Mouse (Mus musculus) kidney, embryonic 16.5 days (tissue): ENCODE data around the gene Epn1. TPM values are rescaled to one million over a fixed set of nuclear protein-coding genes. Genes with fewer than 3 reads are reported as not detected.

ENCODE experiments used
- ATAC-seq: fragments of 200-750 bp; cut with Nextera tagmentation; 2 replicates; pipeline ENCODE4 v1.8.0; 2017; ENCODE audit warnings: moderate TSS enrichment; ENCODE audit not compliant: low FRiP score, low TSS enrichment
- H3K27ac ChIP-seq: fragments of 300-500 bp; sonication (generic); 2 replicates; pipeline ENCODE4 v1.5.1; 2014; ENCODE audit warnings: low read length
- H3K27me3 ChIP-seq: fragments of 300-500 bp; sonication (generic); 2 replicates; pipeline ENCODE4 v1.6.1; 2014; ENCODE audit warnings: low read length, control low read depth, mixed read lengths; ENCODE audit not compliant: insufficient read depth
- H3K36me3 ChIP-seq: fragments of 300-500 bp; sonication (generic); 2 replicates; pipeline ENCODE4 v1.6.1; 2014; ENCODE audit warnings: low read length, control low read depth, mixed read lengths; ENCODE audit not compliant: insufficient read depth
- H3K4me1 ChIP-seq: fragments of 300-500 bp; sonication (generic); 2 replicates; pipeline ENCODE4 v1.6.1; 2014; ENCODE audit warnings: low read length, control low read depth, mixed read lengths; ENCODE audit not compliant: insufficient read depth
- H3K4me2 ChIP-seq: fragments of 300-500 bp; sonication (generic); replicated peaks from 2 replicates; pipeline ENCODE4 v1.6.1; 2014; ENCODE audit warnings: low read depth, low read length
- H3K4me3 ChIP-seq: fragments of 300-500 bp; sonication (generic); 2 replicates; pipeline ENCODE4 v1.5.1; 2014; ENCODE audit warnings: mild to moderate bottlenecking, low read length
- H3K9ac ChIP-seq: fragments of 300-500 bp; sonication (generic); replicated peaks from 2 replicates; pipeline ENCODE4 v1.6.1; 2014; ENCODE audit warnings: low read length
- H3K9me3 ChIP-seq: fragments of 300-500 bp; sonication (generic); 2 replicates; pipeline ENCODE4 v1.6.1; 2016; ENCODE audit warnings: low read length, control low read depth
- WGBS: fragments of 180-500 bp; shearing (Covaris S2); extraction: QIAGEN DNeasy Blood & Tissue Kit; methylation state at CpG from one replicate; pipeline ENCODE4 v1.1.7; 2014; 5-methylcytosine and 5-hydroxymethylcytosine counted together
- polyA plus RNA-seq: library from polyadenylated mRNA; unstranded; fragments of >200 nt; fragmentation: Nextera tagmentation; extraction: Ambion mirVana; gene quantifications from 2 replicates; pipeline ENCODE4 v1.2.1, GENCODE M21; 2015

Epn1 gene
- polyA plus RNA-seq, 1 experiment from 2014 or later = 66.6 TPM

GRCm38 (mm10) chr7:5087886-5088285, 7.9 kb downstream of the Epn1 start:
- WGBS = 75% methylated on average over 4 of the region's 4 CpGs
- Histone ChIP-seq H3K36me3 (peaks cover 52% of the 10 kb centered on the region), H3K27me3 (no peaks in the 10 kb centered on the region), H3K4me3 (no peak overlapping the region), H3K27ac (no peak overlapping the region), H3K9ac (no peak overlapping the region), H3K9me3 (no peaks in the 10 kb centered on the region), H3K4me2 (no peak overlapping the region), H3K4me1 (0 out of 2 replicates have a peak, but pooled peaks cover 4% of the 10 kb centered on the region)
- ATAC-seq = no peak

DNA sequence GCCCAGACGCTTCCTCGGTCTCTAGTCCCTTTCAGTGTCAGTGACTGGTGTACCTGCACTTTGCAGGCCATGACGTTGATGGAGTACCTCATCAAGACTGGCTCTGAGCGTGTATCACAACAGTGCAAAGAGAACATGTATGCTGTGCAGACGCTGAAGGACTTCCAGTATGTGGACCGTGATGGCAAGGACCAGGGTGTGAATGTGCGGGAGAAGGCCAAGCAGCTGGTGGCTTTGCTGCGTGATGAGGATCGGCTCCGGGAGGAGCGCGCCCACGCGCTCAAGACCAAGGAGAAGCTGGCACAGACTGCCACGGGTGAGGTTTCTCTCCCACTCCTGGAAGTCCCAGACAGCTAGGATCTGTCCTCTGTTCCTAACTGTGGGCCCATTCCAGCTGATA, 9.8 kb downstream of the Epn1 start:
- Histone ChIP-seq H3K4me3 (no peak overlapping the region), H3K27ac (no peak overlapping the region), H3K36me3 (peaks cover 54% of the 10 kb centered on the region), H3K9ac (no peak overlapping the region), H3K4me2 (no peak overlapping the region), H3K9me3 (no peaks in the 10 kb centered on the region), H3K4me1 (0 out of 2 replicates have a peak, but pooled peaks cover 4% of the 10 kb centered on the region), H3K27me3 (no peaks in the 10 kb centered on the region)
- WGBS = 92% methylated on average over 15 of the region's 15 CpGs
- no peak for ATAC-seq

- WGBS = 94% methylated on average over 15 of the region's 15 CpGs
- no peak overlapping the region for H3K4me2 ChIP-seq
- no peak overlapping the region for H3K4me3 ChIP-seq
- no peaks in the 10 kb centered on the region for H3K9me3 ChIP-seq
- no peaks in the 10 kb centered on the region for H3K27me3 ChIP-seq
- no peak overlapping the region for H3K9ac ChIP-seq
- ATAC-seq = no peak
- H3K4me1 ChIP-seq = 0 out of 2 replicates have a peak, but pooled peaks cover 4% of the 10 kb centered on the region
- no peak overlapping the region for H3K27ac ChIP-seq
- peaks cover 56% of the 10 kb centered on the region for H3K36me3 ChIP-seq
Observed at GRCm38 (mm10) chr7:5091008-5091728, 11.1 kb downstream of the Epn1 start.

DNA sequence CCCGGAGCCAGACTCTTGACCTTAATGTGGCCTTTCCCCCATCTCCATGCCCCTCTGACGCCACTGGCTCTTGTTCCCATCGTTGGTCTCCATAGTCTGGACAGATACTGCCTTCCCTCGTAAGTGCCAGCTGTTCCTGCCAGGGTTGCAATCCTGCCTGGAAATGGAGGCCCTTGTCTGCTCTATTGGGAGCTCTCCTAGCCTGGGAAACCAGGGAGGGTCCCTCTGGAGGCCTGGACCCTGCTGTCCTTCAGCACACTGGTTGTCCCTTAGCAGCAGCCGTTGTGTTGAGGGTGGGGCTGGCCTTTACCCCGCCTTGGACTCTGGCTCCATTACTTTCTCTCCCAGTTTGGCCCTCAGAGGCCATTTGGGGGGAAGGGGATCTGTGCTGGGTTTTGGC, 12.3 kb downstream of the Epn1 start:
- no peak overlapping the region for H3K4me2 ChIP-seq
- H3K9ac ChIP-seq = no peak overlapping the region
- no peaks in the 10 kb centered on the region for H3K4me1 ChIP-seq
- WGBS = 82% methylated on average over 6 of the region's 6 CpGs
- peaks cover 66% of the 10 kb centered on the region for H3K36me3 ChIP-seq
- no peak overlapping the region for H3K4me3 ChIP-seq
- H3K9me3 ChIP-seq = no peaks in the 10 kb centered on the region
- no peak overlapping the region for H3K27ac ChIP-seq
- no peaks in the 10 kb centered on the region for H3K27me3 ChIP-seq
- no peak for ATAC-seq

- H3K4me1 ChIP-seq = no peaks in the 10 kb centered on the region
- H3K36me3 ChIP-seq = peaks cover 72% of the 10 kb centered on the region
Observed at GRCm38 (mm10) chr7:5092831-5093510, 12.9 kb downstream of the Epn1 start.

DNA sequence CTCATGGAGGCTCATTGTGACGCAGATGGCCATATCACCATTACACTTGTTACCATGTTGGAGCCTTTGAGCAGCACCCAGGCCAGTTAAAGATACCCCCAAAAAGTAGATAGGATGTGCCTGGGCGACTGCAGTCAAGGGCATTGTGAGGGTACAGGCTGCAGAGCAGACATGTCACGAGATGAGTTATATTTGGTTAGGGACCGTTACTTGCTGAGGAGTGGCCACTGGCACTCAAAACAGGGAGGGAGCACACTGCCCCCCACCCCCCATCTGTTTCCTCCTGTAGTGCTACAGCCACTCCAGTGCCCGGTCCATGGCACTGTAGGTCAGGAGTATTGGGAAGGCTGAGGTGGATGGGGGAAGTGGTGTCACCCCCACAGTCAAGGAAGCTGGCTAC, 18.7 kb downstream of the Epn1 start:
- Histone ChIP-seq H3K4me2 (no peak overlapping the region), H3K9me3 (no peaks in the 10 kb centered on the region), H3K4me3 (no peak overlapping the region), H3K4me1 (no peaks in the 10 kb centered on the region), H3K36me3 (peaks cover 48% of the 10 kb centered on the region), H3K9ac (no peak overlapping the region), H3K27ac (no peak overlapping the region), H3K27me3 (no peaks in the 10 kb centered on the region)
- ATAC-seq = no peak
- WGBS = 89% methylated on average over 5 of the region's 5 CpGs

More at GRCm38 (mm10) chr7:5092831-5093510, 12.9 kb downstream of the Epn1 start:
- Histone ChIP-seq H3K9ac (no peak overlapping the region), H3K4me3 (no peak overlapping the region), H3K27ac (no peak overlapping the region), H3K9me3 (no peaks in the 10 kb centered on the region), H3K27me3 (no peaks in the 10 kb centered on the region), H3K4me2 (no peak overlapping the region)
- 0 out of 2 replicates have a peak, but pooled peaks have one; percentile 24 for ATAC-seq
- 76% methylated on average over 21 of the region's 21 CpGs for WGBS

DNA sequence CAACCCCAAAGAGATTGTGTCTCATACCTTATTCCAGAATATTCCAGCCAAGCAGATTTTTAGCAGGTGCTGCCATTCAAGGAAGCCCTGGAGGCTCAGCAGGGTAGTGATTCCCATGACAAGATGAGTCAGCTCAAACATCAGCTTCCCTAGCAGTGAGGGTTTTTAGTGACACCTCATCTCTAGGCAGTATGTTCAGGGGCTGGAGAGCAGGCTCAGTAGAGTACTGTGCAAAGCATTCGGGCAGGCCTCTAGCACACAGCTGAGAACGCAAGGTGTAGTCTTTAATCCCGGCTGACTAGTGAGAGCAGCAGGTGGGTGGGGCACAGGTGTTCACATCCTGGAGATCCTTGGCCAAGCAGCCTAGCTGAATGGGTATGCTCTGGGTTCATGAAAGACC, 19.8 kb downstream of the Epn1 start:
- no peak overlapping the region for H3K9ac ChIP-seq
- WGBS = 77% methylated on average over 3 of the region's 3 CpGs
- no peaks in the 10 kb centered on the region for H3K9me3 ChIP-seq
- H3K4me1 ChIP-seq = no peaks in the 10 kb centered on the region
- no peak overlapping the region for H3K4me3 ChIP-seq
- peaks cover 43% of the 10 kb centered on the region for H3K36me3 ChIP-seq
- H3K27ac ChIP-seq = no peak overlapping the region
- no peak overlapping the region for H3K4me2 ChIP-seq
- ATAC-seq = no peak
- H3K27me3 ChIP-seq = no peaks in the 10 kb centered on the region

DNA sequence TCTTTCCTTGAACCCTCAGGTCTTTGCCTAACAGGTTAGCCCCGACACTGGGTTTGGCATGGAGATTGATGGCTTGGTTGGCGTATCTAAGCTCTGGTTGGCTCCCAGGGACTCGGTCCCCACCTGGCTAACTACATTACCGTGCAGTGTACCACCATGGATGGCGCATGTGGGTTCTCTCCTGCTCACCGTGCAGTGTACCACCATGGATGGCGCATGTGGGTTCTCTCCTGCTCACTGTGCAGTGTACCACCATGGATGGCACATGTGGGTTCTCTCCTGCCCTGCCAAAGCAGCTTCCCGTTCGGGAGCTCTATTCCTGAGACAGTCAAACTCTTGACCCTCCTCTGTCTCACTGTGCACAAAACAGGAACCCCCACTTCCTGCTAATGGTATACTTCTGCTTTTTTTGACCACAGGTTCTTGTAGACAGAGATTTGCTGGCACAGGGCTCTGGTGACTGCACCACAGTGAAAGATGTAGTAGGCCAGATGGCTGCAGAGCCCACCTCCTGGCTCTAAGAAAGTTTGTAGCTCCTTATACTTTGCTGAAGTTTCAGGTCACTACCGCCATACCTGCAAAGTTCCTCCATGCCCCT, 21.1 kb downstream of the Epn1 start:
- H3K4me1 ChIP-seq = no peaks in the 10 kb centered on the region
- WGBS = 81% methylated on average over 10 of the region's 10 CpGs
- H3K9ac ChIP-seq = no peak overlapping the region
- no peak overlapping the region for H3K27ac ChIP-seq
- ATAC-seq = peak; percentile 62; the same call in 1 of the 2 replicates
- H3K9me3 ChIP-seq = no peaks in the 10 kb centered on the region
- no peaks in the 10 kb centered on the region for H3K27me3 ChIP-seq
- no peak overlapping the region for H3K4me2 ChIP-seq
- peaks cover 29% of the 10 kb centered on the region for H3K36me3 ChIP-seq
- no peak overlapping the region for H3K4me3 ChIP-seq

- no peak overlapping the region for H3K4me2 ChIP-seq
- H3K4me1 ChIP-seq = no peaks in the 10 kb centered on the region
- no peaks in the 10 kb centered on the region for H3K9me3 ChIP-seq
- WGBS = 84% methylated on average over 2 of the region's 2 CpGs
- no peak for ATAC-seq
- H3K4me3 ChIP-seq = no peak overlapping the region
- H3K9ac ChIP-seq = no peak overlapping the region
- H3K27ac ChIP-seq = no peak overlapping the region
- peaks cover 16% of the 10 kb centered on the region for H3K36me3 ChIP-seq
- H3K27me3 ChIP-seq = no peaks in the 10 kb centered on the region
Observed at GRCm38 (mm10) chr7:5102564-5102963, 22.5 kb downstream of the Epn1 start.

DNA sequence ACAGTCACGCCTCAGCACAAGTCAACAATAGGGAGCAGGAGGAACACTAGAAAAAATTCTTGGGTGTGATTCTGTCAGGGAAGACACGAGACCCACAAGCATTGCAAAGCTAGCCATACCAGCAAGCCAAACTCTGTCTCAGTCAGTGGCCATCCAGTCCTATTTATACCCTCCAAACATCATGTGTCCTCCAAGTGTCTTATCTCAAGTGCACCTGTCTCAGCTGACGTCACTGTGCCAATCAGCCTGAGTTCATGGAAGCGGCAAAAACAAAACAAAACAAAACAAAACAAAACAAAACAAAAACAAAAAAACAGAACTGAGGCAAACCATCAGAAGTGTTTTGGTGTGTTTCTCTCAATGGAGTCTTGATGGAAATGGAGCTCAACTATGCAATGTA, 28.2 kb downstream of the Epn1 start:
- 81% methylated on average over 4 of the region's 4 CpGs for WGBS

More for the DNA sequence above, 28.2 kb downstream of the Epn1 start:
- no peak overlapping the region for H3K9ac ChIP-seq
- no peaks in the 10 kb centered on the region for H3K27me3 ChIP-seq
- H3K4me1 ChIP-seq = no peaks in the 10 kb centered on the region
- H3K27ac ChIP-seq = no peak overlapping the region
- H3K4me2 ChIP-seq = no peak overlapping the region
- ATAC-seq = no peak
- H3K4me3 ChIP-seq = no peak overlapping the region
- 0 out of 2 replicates have a peak, but pooled peaks cover 4% of the 10 kb centered on the region for H3K9me3 ChIP-seq
- no peaks in the 10 kb centered on the region for H3K36me3 ChIP-seq
